Mouse (Mus musculus) neural tube, embryonic 11.5 days (tissue): ENCODE results near the gene Cds2. TPM values are rescaled to one million over a fixed set of nuclear protein-coding genes. Genes with fewer than 3 reads are reported as not detected.

Experiments
- ATAC-seq: fragments of 200-750 bp; cut with Nextera tagmentation; 2 replicates; pipeline ENCODE4 v1.8.0; 2017; ENCODE audit warnings: moderate number of reproducible peaks, mild to moderate bottlenecking, moderate TSS enrichment, moderate library complexity; ENCODE audit not compliant: insufficient read depth, low FRiP score, low TSS enrichment
- DNase-seq: peaks from one replicate; pipeline ENCODE4 v3.0.0-alpha.2; 2015; ENCODE audit warnings: low spot score
- H3K27ac ChIP-seq: fragments of 300-500 bp; sonication (generic); 2 replicates; pipeline ENCODE4 v1.5.1; 2014; ENCODE audit warnings: low read depth, mild to moderate bottlenecking, low read length
- H3K27me3 ChIP-seq: fragments of 300-500 bp; sonication (generic); 2 replicates; pipeline ENCODE4 v1.6.1; 2014; ENCODE audit warnings: mild to moderate bottlenecking, low read length, mixed read lengths; ENCODE audit not compliant: control insufficient read depth, insufficient read depth
- H3K36me3 ChIP-seq: fragments of 300-500 bp; sonication (generic); 2 replicates; pipeline ENCODE4 v1.6.1; 2014; ENCODE audit warnings: mild to moderate bottlenecking, low read length, moderate library complexity, mixed read lengths; ENCODE audit not compliant: control insufficient read depth, insufficient read depth
- H3K4me1 ChIP-seq: fragments of 300-500 bp; sonication (generic); 2 replicates; pipeline ENCODE4 v1.6.1; 2014; ENCODE audit warnings: low read length, mixed read lengths; ENCODE audit not compliant: control insufficient read depth, insufficient read depth
- H3K4me2 ChIP-seq: fragments of 300-500 bp; sonication (generic); 2 replicates; pipeline ENCODE4 v1.6.1; 2014; ENCODE audit warnings: low read depth, mild to moderate bottlenecking, moderate library complexity
- H3K4me3 ChIP-seq: fragments of 300-500 bp; sonication (generic); 2 replicates; pipeline ENCODE4 v1.5.1; 2014; ENCODE audit warnings: low read depth, low read length
- H3K9ac ChIP-seq: fragments of 300-500 bp; sonication (generic); 2 replicates; pipeline ENCODE4 v1.6.1; 2014; ENCODE audit warnings: mild to moderate bottlenecking, low read length
- H3K9me3 ChIP-seq: fragments of 300-500 bp; sonication (generic); 2 replicates; pipeline ENCODE4 v1.6.1; 2016; ENCODE audit warnings: low read length; ENCODE audit not compliant: control insufficient read depth
- WGBS: fragments of 180-500 bp; shearing (Covaris S2); extraction: QIAGEN DNeasy Blood & Tissue Kit; methylation state at CpG from one replicate; pipeline ENCODE4 v1.1.7; 2014; 5-methylcytosine and 5-hydroxymethylcytosine counted together
- polyA plus RNA-seq: library from polyadenylated mRNA; unstranded; fragments of >200 nt; fragmentation: Nextera tagmentation; extraction: Ambion mirVana; gene quantifications from 2 replicates; pipeline ENCODE4 v1.2.1, GENCODE M21; 2014

The Cds2 gene
- polyA plus RNA-seq, 1 experiment from 2014 or later = 37.6 TPM

GRCm38 (mm10) chr2:132263421-132264265 is 695 bp downstream of the Cds2 start:
- Histone ChIP-seq H3K4me2 (peak overlapping the region; percentile 63), H3K36me3 (no peaks in the 10 kb centered on the region), H3K4me3 (peak overlapping the region; percentile 83), H3K4me1 (peaks cover 5% of the 10 kb centered on the region; the same call in 1 of the 2 replicates), H3K27ac (peak overlapping the region; percentile 36), H3K9ac (peak overlapping the region; percentile 79), H3K9me3 (no peaks in the 10 kb centered on the region), H3K27me3 (no peaks in the 10 kb centered on the region)
- DNase-seq = peak; percentile 33
- ATAC-seq = peak; percentile 45
- under 1% methylated on average over 46 of the region's 47 CpGs for WGBS

GRCm38 (mm10) chr2:132264266-132264710 is 1.3 kb downstream of the Cds2 start:
- peak overlapping the region; percentile 79 for H3K9ac ChIP-seq
- no peaks in the 10 kb centered on the region for H3K9me3 ChIP-seq
- no peak overlapping the region for H3K27ac ChIP-seq
- WGBS = 17% methylated on average over 6 of the region's 6 CpGs
- no peaks in the 10 kb centered on the region for H3K36me3 ChIP-seq
- DNase-seq (no peak), ATAC-seq (no peak)
- peaks cover 5% of the 10 kb centered on the region; the same call in 1 of the 2 replicates for H3K4me1 ChIP-seq
- H3K27me3 ChIP-seq = no peaks in the 10 kb centered on the region
- peak overlapping the region; percentile 63 for H3K4me2 ChIP-seq
- peak overlapping the region; percentile 83 for H3K4me3 ChIP-seq

- DNase-seq = no peak
- H3K4me2 ChIP-seq = no peak overlapping the region
- WGBS = 90% methylated on average over 9 of the region's 9 CpGs
These were observed 2.2 kb downstream of the Cds2 start for GRCm38 (mm10) chr2:132265196-132265595.

GRCm38 (mm10) chr2:132266086-132266485 is 3.1 kb downstream of the Cds2 start:
- H3K4me3 ChIP-seq = no peak overlapping the region
- H3K4me1 ChIP-seq = peaks cover 5% of the 10 kb centered on the region; the same call in 1 of the 2 replicates
- 88% methylated on average over 3 of the region's 3 CpGs for WGBS
- no peak overlapping the region for H3K9ac ChIP-seq
- DNase-seq (no peak), ATAC-seq (no peak)
- no peaks in the 10 kb centered on the region for H3K27me3 ChIP-seq
- H3K4me2 ChIP-seq = no peak overlapping the region
- H3K9me3 ChIP-seq = no peaks in the 10 kb centered on the region
- H3K36me3 ChIP-seq = no peaks in the 10 kb centered on the region
- no peak overlapping the region for H3K27ac ChIP-seq

More at GRCm38 (mm10) chr2:132265196-132265595, 2.2 kb downstream of the Cds2 start:
- peaks cover 5% of the 10 kb centered on the region; the same call in 1 of the 2 replicates for H3K4me1 ChIP-seq
- H3K36me3 ChIP-seq = no peaks in the 10 kb centered on the region
- no peak overlapping the region for H3K27ac ChIP-seq
- H3K9ac ChIP-seq = no peak overlapping the region
- H3K9me3 ChIP-seq = no peaks in the 10 kb centered on the region
- no peak overlapping the region for H3K4me3 ChIP-seq
- no peaks in the 10 kb centered on the region for H3K27me3 ChIP-seq
- ATAC-seq = no peak

- no peak overlapping the region for H3K9ac ChIP-seq
These were observed 6.3 kb downstream of the Cds2 start for GRCm38 (mm10) chr2:132269217-132269616.

GRCm38 (mm10) chr2:132270331-132270951 is 7.5 kb downstream of the Cds2 start:
- H3K27ac ChIP-seq = no peak overlapping the region
- no peak overlapping the region for H3K9ac ChIP-seq
- no peak for DNase-seq
- H3K4me3 ChIP-seq = no peak overlapping the region
- no peak for ATAC-seq
- H3K27me3 ChIP-seq = no peaks in the 10 kb centered on the region
- no peak overlapping the region for H3K4me2 ChIP-seq
- no peaks in the 10 kb centered on the region for H3K9me3 ChIP-seq
- H3K36me3 ChIP-seq = no peaks in the 10 kb centered on the region; the same call in 1 of the 2 replicates
- H3K4me1 ChIP-seq = no peaks in the 10 kb centered on the region
- 94% methylated on average over 2 of the region's 2 CpGs for WGBS

More at GRCm38 (mm10) chr2:132269217-132269616, 6.3 kb downstream of the Cds2 start:
- Histone ChIP-seq H3K4me2 (no peak overlapping the region), H3K27ac (no peak overlapping the region), H3K4me3 (no peak overlapping the region), H3K9me3 (no peaks in the 10 kb centered on the region), H3K4me1 (peaks cover 5% of the 10 kb centered on the region; the same call in 1 of the 2 replicates), H3K27me3 (no peaks in the 10 kb centered on the region), H3K36me3 (no peaks in the 10 kb centered on the region; the same call in 1 of the 2 replicates)
- WGBS = 94% methylated on average over 3 of the region's 3 CpGs
- ATAC-seq (no peak), DNase-seq (no peak)

GRCm38 (mm10) chr2:132272694-132273389 is 9.9 kb downstream of the Cds2 start:
- no peak overlapping the region for H3K27ac ChIP-seq
- 74% methylated on average over 6 of the region's 6 CpGs for WGBS
- no peak for DNase-seq
- H3K4me3 ChIP-seq = no peak overlapping the region
- no peak overlapping the region for H3K9ac ChIP-seq
- no peak for ATAC-seq
- no peaks in the 10 kb centered on the region for H3K9me3 ChIP-seq
- no peaks in the 10 kb centered on the region for H3K4me1 ChIP-seq
- no peaks in the 10 kb centered on the region; the same call in 1 of the 2 replicates for H3K36me3 ChIP-seq
- H3K27me3 ChIP-seq = no peaks in the 10 kb centered on the region
- H3K4me2 ChIP-seq = no peak overlapping the region

- H3K9ac ChIP-seq = no peak overlapping the region
- H3K36me3 ChIP-seq = no peaks in the 10 kb centered on the region; the same call in 1 of the 2 replicates
- no peak overlapping the region for H3K27ac ChIP-seq
- no peaks in the 10 kb centered on the region for H3K9me3 ChIP-seq
- H3K4me3 ChIP-seq = no peak overlapping the region
- no peak for ATAC-seq
- no peaks in the 10 kb centered on the region for H3K27me3 ChIP-seq
- no peak overlapping the region for H3K4me2 ChIP-seq
- no peak for DNase-seq
- 76% methylated on average over 4 of the region's 4 CpGs for WGBS
- no peaks in the 10 kb centered on the region for H3K4me1 ChIP-seq
These were observed 12.6 kb downstream of the Cds2 start for GRCm38 (mm10) chr2:132275527-132275926.
